Mouse (Mus musculus) adrenal gland, adult 8-10 months (tissue): ENCODE measurements at regions not wholly inside any gene's neighbourhood (a gene's known extent, or its start where the extent isn't known, plus 50 kb on each side); places are given as distances from the start of the nearest gene placed in this dataset.

Experiments
- DNase-seq: peaks from one replicate; pipeline ENCODE4 v3.0.0; 2022

DNA sequence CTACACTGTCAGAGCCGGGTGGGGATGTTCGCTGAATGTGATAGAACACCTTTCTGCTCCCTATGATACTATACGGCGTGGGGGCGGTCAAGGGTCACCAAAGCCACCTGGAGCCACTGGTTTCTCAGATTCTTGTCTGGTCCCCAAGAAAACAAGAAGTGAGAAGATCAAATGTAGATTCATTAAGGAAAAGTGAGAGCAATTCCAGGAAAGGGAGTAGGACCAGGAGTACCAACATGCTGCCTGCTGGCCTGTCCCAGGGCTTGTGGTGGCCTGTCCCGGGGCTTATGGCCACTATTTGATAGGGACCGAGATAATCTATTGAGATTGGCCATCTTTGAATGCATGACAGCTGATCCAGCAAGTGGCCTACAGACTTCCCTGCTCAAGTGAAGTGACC, 58.8 kb upstream of the Fut8 start:
- DNase-seq = no peak

DNA sequence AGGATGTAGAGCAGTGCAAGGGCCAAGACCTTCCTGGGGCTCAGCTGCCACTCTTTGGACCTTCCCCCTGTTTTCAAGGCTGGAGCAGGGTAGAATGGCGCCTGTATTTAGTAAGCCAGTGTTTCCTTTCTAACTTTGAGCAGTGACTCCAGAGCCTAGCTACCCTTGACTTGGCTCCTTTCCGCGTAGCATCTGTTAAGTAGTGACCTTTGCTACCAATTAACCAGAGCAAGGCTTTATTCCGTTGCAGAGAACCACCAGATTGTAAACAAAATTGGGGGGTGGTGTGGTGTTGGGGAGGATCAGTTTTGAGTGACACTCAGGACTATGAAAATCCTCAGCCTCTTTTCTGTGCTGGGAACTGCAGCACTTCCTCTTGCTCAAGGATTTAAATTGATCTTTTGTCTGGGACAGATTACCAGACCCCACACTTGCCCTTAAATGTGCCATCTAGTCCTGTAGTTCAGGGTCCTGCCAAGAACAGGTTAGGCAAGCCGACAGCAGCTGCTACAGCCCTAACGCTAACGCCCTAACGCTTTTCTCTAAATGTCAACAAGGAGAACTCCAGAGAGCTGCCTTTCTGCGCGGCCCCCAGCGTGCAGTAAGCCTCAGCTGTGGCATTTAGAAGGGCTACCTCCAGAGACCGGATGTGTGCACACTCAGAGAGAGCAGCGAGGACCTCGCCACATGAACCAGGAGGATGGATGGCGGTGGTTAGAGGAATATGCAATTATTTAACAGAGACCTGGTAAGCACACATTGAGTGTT, 59.9 kb upstream of the Fut8 start:
- DNase-seq = no peak

DNA sequence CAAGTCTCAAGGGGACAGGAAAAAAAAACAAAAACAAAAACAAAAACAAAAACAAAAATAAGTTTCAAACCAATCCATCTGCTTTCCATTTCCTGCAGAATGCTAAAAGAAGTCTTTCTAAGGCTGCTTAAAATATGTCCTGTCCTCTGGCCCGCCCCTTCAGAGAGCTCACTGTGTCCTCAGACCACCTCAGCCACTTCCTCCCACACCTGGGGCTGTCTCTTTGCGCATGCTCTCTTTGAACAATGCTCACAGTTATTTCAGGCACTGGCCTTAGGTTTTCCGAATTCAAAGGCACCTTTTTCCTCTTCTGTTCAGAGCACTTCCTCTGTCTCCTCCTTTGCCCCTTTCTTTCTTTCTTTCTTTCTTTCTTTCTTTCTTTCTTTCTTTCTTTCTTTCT, 60.6 kb upstream of the Fut8 start:
- no peak for DNase-seq

DNA sequence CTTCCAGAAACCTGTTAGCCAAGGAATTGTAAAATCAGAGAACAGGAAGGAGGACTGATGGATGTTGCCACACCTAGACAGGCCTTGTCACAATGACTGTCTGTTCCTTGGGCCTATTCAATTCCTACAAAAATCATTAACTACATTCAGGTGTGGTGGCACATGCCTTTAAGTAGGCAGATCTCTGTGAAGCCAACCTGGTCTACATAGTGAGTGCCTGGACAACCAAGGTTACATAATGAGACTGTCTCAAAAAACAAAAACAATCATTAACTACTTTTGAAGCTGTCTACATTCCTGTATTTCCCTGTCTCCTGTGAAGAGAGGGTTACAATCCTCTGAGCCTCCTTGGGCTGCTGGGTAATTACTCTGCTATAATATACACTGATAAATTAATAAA, 63.9 kb upstream of the Fut8 start:
- DNase-seq = no peak

DNA sequence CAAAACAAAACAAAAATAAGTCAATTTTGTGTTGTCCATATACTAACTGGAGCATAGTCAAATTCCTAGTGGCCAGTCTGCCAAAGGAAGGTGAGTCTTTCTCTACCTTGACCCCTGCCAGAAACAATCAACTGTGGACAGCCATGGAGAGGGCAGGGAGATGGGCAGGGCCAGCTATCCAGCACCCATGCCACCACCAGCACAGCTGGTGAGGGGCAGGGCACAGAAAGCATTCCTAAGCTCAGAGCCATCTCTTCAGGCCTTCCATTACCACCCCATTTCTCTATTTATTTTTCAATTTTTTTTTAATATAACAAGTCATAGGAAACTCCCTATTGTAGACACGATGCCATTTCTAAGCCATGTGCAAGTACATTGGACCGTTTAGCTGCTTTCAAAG, 65.4 kb upstream of the Fut8 start:
- no peak for DNase-seq

DNA sequence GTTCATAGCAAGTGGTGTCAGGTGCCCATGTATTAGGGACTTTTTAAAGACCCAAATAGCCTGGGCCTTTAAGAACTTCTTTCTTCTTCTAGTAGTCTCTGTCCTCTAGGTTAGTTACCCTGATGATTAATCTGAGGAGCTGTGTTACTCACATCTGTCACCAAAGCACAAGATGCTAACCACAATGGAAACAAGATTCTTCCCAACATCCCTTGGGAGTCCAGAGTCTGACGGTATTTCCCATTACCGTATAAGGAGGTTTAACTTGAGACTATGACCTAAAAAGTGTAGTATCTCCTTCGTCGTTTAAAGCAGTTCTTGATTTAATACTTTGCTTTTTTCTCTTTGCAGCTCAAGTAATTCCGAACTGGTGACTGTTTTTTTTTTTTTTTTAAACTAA, 67.7 kb upstream of the Fut8 start:
- DNase-seq = no peak

DNA sequence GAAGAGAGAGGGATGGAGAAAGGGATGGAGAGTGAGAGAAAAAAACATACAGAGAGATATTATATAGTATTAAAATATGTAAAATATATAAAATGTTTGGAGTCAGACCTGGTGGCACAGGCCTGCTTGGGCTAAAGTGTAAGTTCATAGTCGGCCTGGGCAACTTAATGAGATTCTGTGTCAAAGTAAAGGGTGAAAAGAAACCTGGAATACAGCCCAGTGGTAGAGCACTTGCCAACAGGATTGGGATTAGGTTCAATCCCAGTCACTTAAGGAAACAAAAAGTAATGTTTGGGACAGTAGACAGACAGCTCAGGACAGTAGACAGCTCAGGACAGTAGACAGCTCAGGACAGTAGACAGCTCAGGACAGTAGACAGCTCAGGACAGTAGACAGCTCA, 69.6 kb upstream of the Fut8 start:
- no peak for DNase-seq

DNA sequence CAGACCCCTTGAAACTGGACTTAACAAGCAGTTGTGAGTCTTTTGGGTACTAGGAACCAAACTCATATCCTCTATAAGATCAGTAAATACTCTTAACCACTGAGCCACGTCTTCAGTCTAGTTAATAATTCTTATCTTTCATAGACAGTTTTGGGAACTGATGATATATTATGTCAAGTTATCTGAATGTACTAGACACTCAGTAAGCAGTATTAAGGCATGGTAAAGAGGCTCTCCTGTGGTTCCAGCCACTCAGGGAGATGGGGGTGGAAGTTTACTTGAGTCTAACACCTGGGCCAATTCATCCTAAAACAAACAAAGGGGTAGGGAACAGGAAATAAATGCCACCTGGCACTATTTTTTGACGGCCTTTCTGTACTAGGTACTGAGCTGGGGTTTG, 81.2 kb upstream of the Fut8 start:
- DNase-seq = no peak

DNA sequence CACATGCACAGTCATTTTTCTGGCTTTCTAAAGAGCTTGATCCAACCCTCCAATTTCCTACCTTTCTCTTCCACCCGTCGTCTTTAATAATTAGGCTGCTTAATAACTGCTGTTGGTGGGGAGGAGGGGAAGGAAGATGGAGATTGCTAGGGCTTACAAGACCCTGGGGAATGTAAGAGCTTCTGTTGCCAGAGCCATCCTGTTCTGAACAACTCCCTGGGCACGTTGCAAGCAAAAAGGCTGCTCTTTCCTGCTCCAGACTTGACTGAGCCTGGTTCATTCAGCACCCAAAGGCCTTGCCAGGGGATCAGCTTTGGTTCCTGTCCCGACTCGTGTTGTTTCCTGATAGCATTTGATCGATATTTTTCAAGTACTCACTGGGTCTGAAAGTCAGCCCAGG, 82.3 kb upstream of the Fut8 start:
- no peak for DNase-seq

DNA sequence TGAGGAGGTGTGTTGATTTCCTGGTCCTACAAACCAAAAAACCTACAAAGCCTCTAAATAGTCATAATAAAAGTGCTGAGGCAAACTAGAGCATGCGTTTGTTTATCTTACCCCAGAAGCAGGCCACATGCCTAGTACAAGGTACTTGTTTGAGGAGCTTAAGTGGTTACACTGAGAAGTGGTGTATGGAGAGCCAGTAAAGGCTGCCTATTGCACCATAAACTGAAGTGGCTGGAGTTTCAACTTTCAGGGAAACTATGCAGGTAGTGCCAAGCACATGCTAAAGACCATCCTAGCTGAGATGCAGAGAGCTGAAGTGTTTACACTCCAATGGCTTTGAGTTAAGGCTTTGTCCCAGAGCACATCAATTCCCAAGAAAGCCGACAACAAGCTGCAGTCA, 86.5 kb upstream of the Fut8 start:
- no peak for DNase-seq

DNA sequence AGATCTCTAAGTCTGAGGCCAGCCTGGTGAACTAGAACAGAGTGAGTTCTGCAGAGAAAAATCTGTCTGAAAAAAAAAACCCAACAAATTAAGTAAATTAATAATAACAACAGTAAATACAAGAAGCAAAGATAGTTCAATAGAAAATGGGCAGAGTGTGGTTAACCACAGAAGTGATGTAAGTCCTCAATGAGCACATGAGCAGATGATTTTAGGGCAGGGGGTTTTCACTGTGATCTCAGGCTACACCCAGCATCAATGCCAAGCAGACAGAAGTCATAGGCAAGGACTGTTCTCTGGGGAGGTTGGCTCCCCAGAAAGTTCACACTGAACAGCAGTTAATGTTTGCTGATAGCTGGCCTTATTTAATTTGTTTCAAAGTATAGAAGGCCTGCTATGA, 88.1 kb upstream of the Fut8 start:
- no peak for DNase-seq

DNA sequence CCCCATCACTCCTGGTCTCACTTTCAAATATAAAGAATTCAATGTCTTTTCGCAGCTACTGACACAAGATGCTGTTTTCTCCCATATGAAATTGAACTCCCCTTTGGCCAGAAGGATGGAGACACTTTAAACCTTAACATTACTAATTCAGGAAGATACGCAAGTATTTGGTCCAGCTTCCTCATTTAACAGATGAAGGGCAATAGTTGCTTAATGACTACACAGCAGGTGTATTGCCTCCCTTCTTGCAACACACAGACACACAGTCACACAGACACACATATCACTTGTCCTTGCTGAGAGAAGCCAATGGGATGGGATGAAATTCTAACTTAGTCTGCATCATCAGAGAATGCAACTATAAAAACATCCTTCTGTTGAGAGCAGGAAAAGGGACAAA, 89.8 kb upstream of the Fut8 start:
- no peak for DNase-seq

DNA sequence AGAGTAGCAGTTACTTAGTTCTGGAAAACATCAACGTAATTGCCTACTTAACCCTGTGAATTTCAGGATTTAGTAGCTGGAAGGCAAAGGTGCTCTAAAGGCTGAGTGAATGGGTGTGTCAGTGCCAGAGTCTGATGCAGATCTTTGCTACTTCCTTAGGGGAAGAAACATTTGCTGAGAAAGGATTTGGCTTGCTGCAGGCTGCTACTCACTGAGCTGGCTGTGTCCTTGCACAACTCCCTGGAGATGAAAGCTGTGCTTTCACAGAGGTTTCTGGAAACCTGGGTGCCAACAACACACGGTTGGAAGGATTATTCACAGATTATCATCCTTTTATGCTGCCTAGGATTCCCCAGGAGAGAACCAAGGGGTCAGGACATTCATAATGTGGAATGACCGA, 94.0 kb upstream of the Fut8 start:
- no peak for DNase-seq

DNA sequence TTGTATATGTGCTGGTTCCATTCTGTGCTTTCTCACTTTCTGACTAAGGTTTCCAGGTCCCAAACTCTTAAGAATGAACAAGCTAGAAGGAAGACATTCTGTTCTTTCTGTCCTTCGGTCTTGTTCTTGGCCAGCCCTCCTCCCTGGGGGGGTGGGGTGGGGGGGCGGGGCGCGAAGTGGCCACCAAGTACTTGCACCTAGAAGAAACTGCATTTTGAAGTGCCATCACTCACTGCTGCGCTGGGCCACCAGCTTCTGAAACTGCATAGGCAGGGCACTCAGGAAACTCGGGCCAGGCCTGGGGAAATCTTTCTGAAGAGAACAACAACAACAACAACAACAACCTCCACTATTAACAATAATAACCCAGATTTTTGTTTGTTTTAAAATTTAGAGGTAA, 94.4 kb upstream of the Fut8 start:
- no peak for DNase-seq

DNA sequence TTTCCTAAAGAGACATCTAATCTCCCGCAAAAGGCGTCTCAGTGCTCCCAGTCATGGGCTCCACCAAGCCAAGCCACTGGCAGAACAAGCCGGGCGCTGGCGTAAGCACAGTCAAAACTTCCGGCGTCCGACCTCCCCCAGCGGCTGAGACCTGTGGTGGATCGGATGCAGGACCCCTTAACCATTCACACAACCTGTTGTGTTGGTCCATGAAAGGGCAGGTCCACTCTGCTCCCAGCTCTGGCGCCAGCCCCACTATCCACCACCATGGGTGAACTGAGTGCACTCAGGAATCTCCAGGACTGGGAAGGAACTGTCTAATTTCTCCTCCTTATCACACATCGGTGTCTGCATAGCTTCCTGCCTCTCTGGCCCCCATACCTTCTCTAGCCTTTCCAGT, 94.8 kb upstream of the Fut8 start:
- no peak for DNase-seq

DNA sequence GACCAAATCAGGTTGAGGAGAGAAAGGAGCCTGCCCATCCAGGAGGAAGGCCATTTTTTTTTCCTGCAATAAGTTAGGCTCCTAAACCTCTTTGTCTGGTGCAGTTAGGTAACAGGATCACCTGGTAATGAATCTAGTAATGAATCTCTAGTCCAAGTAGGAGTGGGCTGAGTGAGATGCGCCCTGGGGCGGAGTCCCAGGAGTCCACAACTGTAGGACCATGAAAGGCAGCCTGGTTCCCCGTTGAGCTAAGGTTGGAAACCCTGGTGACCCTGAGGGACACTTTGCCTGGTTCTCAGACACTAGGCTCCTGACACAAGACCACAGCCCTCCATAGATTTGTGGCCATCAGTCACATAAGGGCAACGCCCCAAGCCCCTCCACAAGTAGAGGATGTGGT, 95.7 kb upstream of the Fut8 start:
- no peak for DNase-seq

DNA sequence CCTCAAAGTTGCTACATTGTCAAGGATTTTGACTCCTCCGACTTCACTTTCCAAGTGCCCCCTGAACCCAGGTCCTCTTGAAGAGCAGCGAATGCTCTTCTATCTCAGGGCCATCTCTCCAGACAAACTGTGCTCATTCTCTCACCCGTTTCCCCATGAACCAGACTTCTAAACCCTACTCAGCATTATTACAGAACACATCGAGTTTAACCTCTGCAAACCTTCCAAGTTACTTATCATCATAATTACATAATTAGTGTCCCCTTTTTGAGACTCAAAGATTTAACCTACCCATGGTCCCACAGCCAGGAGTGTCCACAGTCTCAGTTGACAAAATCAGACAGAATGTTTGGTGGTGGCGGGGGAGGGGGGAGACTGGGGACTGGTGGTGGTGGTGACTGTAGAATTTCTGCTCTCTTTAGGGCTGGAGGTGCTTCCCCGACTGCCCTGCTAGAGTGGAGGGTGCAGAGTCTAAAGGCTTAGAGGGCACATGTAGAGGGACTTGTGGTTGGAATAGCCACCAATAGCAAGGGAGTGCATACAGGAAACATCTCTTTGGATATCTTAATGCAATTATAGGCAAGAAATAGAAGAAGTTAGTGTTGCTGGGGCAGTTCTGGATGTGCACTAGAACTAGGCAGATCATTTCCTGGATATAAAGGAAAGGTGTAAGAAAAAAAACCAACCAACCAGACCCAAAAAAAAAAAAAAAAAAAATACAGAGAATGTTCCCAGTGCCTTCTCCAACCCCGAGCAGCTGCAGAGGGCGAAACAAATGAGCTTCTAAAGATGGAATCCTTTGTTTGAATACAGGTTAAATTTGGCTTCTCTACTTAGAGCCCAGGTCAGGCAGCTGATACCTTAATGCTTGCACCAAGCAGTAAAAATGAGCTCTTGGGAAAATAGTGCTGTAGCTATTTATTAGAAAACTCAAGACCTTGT, 96.4 kb upstream of the Fut8 start:
- DNase-seq = no peak

DNA sequence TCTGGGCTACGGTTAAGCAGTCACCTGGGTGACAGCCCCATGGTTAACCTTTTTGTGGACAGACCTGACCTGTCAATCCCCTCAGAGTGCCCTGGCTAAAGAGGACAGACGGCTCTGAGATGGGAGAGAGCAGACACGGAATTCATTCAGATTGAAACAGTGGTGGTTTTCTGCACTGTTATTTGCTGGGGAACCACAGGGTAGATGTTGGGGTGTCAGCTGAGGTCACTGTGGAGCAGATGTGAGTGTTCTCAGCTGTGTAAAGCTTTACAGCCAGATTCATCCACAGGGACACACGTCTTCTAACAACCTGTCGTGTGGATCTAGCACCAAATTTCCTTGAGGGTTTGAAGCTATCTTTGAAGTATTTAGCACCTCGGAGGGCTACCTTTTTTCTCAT, 97.3 kb upstream of the Fut8 start:
- DNase-seq = no peak

DNA sequence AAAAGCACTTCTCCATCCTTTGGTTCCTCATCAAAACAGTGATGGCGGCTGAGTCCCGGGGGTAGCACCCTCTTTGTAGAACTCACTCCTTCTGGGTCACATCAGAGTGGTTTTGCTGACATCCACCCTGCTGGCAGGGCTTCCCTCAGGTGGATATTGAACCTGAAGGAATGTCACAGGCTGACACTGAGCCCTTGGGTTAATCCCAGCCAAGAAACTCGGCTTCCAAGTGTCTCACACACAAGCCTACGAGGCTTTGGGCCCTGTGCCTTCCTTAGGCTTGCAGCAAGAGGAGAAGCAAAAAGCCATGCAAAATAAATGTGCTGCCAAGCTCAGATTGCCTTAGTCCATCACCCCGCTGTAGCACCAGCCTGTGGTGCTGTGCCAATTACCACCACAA, 97.8 kb upstream of the Fut8 start:
- no peak for DNase-seq

DNA sequence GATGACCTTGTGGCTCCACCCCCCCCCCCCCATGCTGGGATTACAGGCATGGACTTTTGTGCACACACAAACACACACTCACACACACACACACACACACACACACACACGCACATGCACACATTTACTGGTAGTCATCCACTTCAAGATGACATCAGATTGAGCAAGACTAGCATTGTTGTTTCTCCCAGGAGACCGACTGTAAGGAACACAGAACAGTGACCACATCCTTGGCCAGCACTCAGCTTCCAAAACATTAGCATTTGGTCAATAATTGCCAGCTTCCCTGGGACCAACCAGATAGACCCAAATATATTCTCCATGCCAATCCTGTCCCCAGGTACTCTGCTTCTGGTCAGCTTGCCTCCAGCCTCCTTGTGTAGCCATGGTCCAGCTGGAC, 98.2 kb upstream of the Fut8 start:
- DNase-seq = no peak

DNA sequence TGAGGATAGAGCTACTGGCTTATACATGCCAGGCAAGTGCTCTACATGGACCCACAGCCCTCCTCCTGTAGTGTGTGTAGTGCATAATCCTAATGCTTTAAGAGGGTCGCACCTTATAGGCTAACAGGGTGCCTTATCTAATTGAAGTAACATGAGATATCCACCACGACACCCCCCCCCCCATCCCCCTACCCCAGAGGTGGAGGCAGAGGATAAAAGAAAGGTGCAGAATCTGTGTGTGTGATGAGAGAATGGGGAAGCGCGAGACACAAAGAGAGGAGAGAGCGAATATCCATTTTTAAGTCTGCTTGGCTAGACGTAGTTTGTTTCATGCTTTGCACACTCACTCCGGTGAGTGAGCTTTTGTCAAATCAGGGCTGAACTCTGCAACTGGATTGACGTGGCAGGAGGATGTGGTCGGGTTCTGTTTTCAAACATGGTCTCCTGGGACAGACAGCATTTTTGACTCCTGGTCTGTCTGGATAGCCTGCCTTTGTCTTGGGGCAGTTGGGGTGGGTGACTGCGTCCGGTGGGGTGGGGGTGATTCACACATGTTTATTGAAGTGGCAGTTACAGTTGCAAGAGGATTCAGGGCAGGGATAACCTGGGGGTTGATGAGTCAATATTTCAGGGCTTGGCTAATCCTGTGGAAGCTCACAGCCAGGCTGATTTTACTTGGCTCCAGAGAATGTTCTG, 99.3 kb upstream of the Fut8 start:
- no peak for DNase-seq

DNA sequence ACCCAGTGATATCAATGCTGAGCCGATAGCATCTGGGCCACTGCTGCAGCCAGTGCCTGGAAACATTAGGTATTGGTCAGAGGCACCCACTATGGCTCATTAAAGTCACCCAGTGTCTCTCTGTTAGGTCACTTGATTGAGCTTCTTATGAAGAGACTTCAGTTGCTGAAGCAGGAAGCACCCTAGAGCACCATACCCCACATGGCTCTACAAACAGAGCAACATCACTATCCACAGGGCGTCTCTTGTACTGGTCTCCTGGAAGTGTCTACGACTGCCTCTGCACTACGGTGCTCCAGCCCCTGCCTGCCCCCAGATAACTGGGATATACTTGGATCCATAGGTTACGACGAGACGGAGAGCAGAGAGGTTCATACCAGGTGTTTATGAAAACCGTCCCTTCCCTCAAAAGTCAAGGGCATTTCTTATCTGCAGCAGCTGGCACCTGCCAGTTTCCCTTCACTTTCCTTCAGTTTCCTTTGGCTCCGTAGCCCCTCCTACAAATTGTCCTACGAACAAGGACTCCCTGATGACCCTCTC, 100.6 kb upstream of the Fut8 start:
- no peak for DNase-seq

DNA sequence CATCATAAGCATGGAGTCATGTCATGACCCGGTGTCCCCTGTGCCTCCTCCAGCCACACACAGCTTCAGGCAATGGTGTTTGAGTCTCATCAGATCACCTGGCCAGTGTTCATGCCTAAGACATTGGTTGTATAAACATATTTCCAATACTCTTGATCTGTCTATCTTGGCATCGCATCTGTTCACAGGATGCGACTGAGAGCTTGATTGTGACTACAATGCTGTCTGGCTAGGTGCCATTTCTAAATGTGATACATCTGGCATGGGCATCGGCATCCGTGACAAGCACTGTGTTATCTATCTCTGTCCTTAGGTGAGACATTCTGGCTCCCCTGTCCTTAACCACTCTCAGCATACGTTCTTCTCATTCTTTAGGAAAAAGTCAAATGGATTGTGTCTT, 102.3 kb upstream of the Fut8 start:
- no peak for DNase-seq
